Mouse (Mus musculus) midbrain, embryonic 15.5 days (tissue): ENCODE measurements around the gene Ccdc12. TPM values are rescaled to one million over a fixed set of nuclear protein-coding genes. Genes with fewer than 3 reads are reported as not detected.

Experiments
- ATAC-seq: fragments of 200-750 bp; cut with Nextera tagmentation; replicated peaks from 2 replicates; pipeline ENCODE4 v1.8.0; 2017; ENCODE audit warnings: moderate TSS enrichment
- H3K27ac ChIP-seq: fragments of 300-500 bp; sonication (generic); 2 replicates; pipeline ENCODE4 v1.5.1; 2015; ENCODE audit warnings: mild to moderate bottlenecking, inconsistent platforms
- H3K27me3 ChIP-seq: fragments of 300-500 bp; sonication (generic); replicated peaks from 2 replicates; pipeline ENCODE4 v1.6.1; 2015; ENCODE audit warnings: inconsistent platforms
- H3K36me3 ChIP-seq: fragments of 300-500 bp; sonication (generic); replicated peaks from 2 replicates; pipeline ENCODE4 v1.6.1; 2015; ENCODE audit warnings: inconsistent platforms
- H3K4me1 ChIP-seq: fragments of 300-500 bp; sonication (generic); 2 replicates; pipeline ENCODE4 v1.6.1; 2015; ENCODE audit warnings: inconsistent platforms
- H3K4me2 ChIP-seq: fragments of 300-500 bp; sonication (generic); 2 replicates; pipeline ENCODE4 v1.6.1; 2015; ENCODE audit warnings: inconsistent platforms, mild to moderate bottlenecking, moderate library complexity
- H3K4me3 ChIP-seq: fragments of 300-500 bp; sonication (generic); 2 replicates; pipeline ENCODE4 v1.5.1; 2015; ENCODE audit warnings: mild to moderate bottlenecking, inconsistent platforms
- H3K9ac ChIP-seq: fragments of 300-500 bp; sonication (generic); 2 replicates; pipeline ENCODE4 v1.6.1; 2015; ENCODE audit warnings: mild to moderate bottlenecking, inconsistent platforms
- H3K9me3 ChIP-seq: fragments of 300-500 bp; sonication (generic); 2 replicates; pipeline ENCODE4 v1.6.1; 2016; ENCODE audit warnings: inconsistent platforms
- whole genome bisulfite sequencing: fragments of 180-500 bp; shearing (Covaris S2); methylation state at CpG from one replicate; pipeline ENCODE4 v1.1.7; 2015; ENCODE audit warnings: mixed read lengths; 5-methylcytosine and 5-hydroxymethylcytosine counted together
- polyA plus RNA-seq: library from polyadenylated mRNA; unstranded; fragments of >200 nt; fragmentation: Nextera tagmentation; extraction: Ambion mirVana; gene quantifications from 2 replicates; pipeline ENCODE4 v1.2.1, GENCODE M21; 2015

Gene Ccdc12
- polyA plus RNA-seq, 1 experiment from 2014 or later: 115 TPM

DNA sequence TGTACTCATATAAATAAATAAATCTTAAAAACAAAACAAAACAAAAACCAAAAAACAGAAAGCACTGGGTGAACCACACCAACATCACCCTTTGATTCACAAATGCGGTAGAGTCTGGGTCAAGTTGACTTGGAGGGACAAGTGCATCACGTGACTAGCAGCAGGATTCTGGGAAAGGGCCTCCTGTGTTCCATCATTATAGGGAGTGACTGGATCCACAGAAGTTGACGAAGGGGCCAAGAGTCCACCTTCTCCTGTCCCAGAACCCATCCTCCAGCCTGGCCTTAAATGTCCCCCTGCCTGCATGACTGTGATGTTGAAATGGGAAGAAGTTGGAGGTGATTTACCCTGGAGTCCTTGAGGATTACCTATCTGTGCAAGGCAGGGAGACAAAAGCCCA is 62.5 kb downstream of the Ccdc12 start:
- Histone ChIP-seq H3K4me3 (no peak overlapping the region), H3K27me3 (no peaks in the 10 kb centered on the region), H3K36me3 (no peaks in the 10 kb centered on the region), H3K4me1 (no peaks in the 10 kb centered on the region), H3K4me2 (no peak overlapping the region), H3K9me3 (no peaks in the 10 kb centered on the region), H3K27ac (no peak overlapping the region), H3K9ac (no peak overlapping the region)
- ATAC-seq: no peak
- WGBS: 88% methylated on average over 3 of the region's 3 CpGs

DNA sequence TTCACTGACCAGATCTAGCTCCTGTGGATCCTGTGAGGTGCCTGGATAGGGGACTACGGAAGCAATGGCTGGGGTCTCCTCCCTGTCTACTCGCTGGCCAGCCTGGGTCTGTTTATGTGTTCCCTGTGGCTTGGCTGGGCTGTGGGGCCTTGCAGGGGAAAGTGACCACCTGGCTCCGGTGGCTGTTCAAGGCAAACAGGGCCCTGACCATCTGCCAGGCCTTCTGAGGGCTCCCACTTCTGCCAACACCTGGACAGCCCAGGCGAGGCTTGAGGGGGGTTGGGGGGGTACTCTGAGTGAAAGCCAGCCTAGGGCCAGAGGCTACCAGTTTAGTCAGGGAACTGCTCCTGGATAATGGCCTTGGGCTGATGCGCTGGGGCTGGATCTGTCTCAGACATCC is 63.7 kb downstream of the Ccdc12 start:
- no peaks in the 10 kb centered on the region for H3K9me3 ChIP-seq
- no peak overlapping the region for H3K27ac ChIP-seq
- H3K9ac ChIP-seq: no peak overlapping the region
- no peaks in the 10 kb centered on the region for H3K4me1 ChIP-seq
- H3K4me3 ChIP-seq: no peak overlapping the region
- no peaks in the 10 kb centered on the region for H3K36me3 ChIP-seq
- H3K4me2 ChIP-seq: no peak overlapping the region
- no peaks in the 10 kb centered on the region for H3K27me3 ChIP-seq
- ATAC-seq: no peak
- WGBS: 70% methylated on average over 5 of the region's 5 CpGs

DNA sequence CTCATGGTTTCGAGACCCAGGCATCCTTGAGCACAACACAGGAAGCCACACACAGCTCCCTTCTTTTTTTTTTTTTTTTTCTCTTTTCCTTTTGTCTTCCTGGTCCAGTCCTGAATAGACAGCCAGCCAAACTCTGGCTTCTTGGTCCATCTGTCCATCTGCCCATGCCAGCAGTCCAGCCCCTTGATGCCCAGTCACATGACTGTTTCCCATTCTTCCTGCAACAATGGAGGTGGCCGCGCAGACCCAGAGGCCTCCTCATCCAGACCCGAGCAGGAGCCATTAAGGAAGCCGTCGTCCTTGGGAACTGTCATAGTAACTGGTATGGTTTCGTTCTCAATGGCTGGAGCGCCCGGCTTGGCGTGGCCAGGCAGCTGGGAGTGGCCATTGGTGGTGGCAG is 65.8 kb downstream of the Ccdc12 start:
- peaks cover 17% of the 10 kb centered on the region for H3K4me1 ChIP-seq
- no peak overlapping the region for H3K4me2 ChIP-seq
- no peaks in the 10 kb centered on the region for H3K27me3 ChIP-seq
- no peak overlapping the region for H3K27ac ChIP-seq
- no peak overlapping the region for H3K9ac ChIP-seq
- no peaks in the 10 kb centered on the region for H3K36me3 ChIP-seq
- no peak overlapping the region for H3K4me3 ChIP-seq
- H3K9me3 ChIP-seq: no peaks in the 10 kb centered on the region
- no peak for ATAC-seq
- 82% methylated on average over 10 of the region's 10 CpGs for WGBS

DNA sequence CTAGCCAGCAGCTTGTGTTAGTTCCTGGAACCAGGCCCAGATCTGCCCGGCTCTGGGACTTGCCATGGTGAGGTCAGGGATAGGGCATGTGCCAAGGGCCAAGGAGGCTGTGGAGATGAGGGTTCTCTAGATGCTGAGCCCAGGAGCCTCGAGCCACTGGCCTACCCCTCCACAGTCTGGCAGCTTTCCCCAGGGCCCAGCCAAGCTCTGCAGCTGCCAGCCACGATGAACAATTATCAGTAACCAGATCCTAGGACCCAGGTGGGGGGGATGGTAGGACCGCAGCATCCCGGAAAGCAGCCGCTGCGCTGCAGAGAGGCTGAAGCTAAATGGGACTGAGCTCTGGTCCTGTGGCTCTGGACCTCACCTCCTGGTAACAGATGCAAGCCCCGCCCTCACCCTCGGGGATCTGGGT is 69.4 kb downstream of the Ccdc12 start:
- ATAC-seq: 0 out of 2 replicates have a peak, but pooled peaks have one; percentile 46
- WGBS: 11% methylated on average over 9 of the region's 9 CpGs
- H3K4me2 ChIP-seq: no peak overlapping the region
- H3K4me3 ChIP-seq: no peak overlapping the region
- peaks cover 20% of the 10 kb centered on the region for H3K27me3 ChIP-seq
- H3K4me1 ChIP-seq: peaks cover 21% of the 10 kb centered on the region
- no peak overlapping the region for H3K9ac ChIP-seq
- no peaks in the 10 kb centered on the region for H3K9me3 ChIP-seq
- H3K36me3 ChIP-seq: no peaks in the 10 kb centered on the region
- no peak overlapping the region for H3K27ac ChIP-seq

DNA sequence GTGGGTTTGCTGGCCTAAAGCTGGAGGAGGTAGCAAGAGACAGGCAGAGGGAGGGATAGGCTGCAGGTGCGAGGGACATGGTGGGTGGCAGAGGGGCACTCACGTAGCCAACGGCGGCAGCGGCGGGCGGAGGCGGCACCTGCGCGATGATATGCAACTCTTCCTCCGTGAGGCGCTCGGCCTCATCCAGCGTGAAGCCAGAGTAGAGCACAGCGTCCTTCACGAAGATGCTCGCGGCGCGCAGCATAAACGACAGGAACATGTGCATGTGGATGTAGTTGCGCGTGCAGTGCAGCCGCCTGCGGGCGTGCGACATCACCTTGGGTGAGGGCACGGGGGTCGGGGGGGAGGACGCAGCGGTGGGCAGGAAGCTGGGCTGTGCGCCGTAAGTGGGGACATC is 70.6 kb downstream of the Ccdc12 start:
- WGBS: 9% methylated on average over 33 of the region's 33 CpGs
- peak overlapping the region; percentile 60 for H3K4me2 ChIP-seq
- ATAC-seq: no peak
- H3K36me3 ChIP-seq: no peaks in the 10 kb centered on the region
- H3K4me3 ChIP-seq: peak overlapping the region; percentile 36
- H3K9ac ChIP-seq: peak overlapping the region; percentile 31; the same call in 1 of the 2 replicates
- no peak overlapping the region for H3K27ac ChIP-seq
- H3K4me1 ChIP-seq: peaks cover 21% of the 10 kb centered on the region
- peaks cover 24% of the 10 kb centered on the region for H3K27me3 ChIP-seq
- H3K9me3 ChIP-seq: no peaks in the 10 kb centered on the region

DNA sequence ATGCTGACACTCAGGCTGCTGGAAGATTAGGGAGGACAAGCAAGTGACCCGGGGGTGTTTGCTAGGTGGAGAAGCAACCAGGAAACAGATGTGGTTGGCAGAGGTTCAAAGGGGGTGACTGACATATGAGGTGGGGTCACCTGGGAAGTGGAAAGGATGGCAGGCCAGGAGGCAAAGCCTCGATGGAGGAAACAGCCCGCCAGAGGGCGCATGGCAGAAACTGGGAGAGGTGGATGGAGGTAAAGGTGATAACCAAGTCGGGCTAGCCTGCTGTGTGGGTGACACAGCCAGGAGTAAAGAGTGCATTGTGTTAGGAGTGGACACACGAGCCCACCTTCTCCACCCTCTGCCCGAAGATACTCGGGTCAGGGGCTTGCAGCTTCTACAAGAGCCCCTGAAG is 73.5 kb downstream of the Ccdc12 start:
- ATAC-seq: no peak
- no peak overlapping the region for H3K4me3 ChIP-seq
- H3K27ac ChIP-seq: no peak overlapping the region
- H3K27me3 ChIP-seq: peaks cover 39% of the 10 kb centered on the region
- H3K36me3 ChIP-seq: no peaks in the 10 kb centered on the region
- WGBS: 21% methylated on average over 8 of the region's 8 CpGs
- H3K9me3 ChIP-seq: no peaks in the 10 kb centered on the region
- H3K9ac ChIP-seq: no peak overlapping the region
- no peak overlapping the region for H3K4me2 ChIP-seq
- peaks cover 34% of the 10 kb centered on the region for H3K4me1 ChIP-seq

DNA sequence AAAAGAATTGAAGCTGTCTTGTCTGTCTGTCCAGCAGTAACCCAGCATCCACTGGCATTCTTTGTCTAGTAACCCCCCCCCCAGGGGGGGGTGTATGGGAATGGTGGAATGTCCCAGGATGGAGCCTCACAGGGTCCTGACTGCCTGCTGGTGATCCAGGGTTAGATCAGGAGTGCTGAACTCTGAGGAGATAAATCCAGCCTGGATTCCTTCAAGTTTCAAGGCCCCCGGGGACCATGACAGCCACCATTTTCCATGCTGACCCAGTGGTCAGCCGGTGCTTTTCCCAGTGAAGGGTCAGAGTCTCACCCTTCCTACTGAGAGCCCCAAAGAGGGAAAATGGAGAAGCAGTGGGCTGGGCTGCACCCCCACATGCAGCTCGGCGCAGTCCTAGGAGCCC is 75.6 kb downstream of the Ccdc12 start:
- Histone ChIP-seq H3K4me1 (peaks cover 18% of the 10 kb centered on the region), H3K4me3 (no peak overlapping the region), H3K27ac (no peak overlapping the region), H3K27me3 (peaks cover 39% of the 10 kb centered on the region), H3K36me3 (no peaks in the 10 kb centered on the region), H3K4me2 (no peak overlapping the region), H3K9me3 (no peaks in the 10 kb centered on the region), H3K9ac (no peak overlapping the region)
- no peak for ATAC-seq
- 49% methylated on average over 4 of the region's 4 CpGs for WGBS

DNA sequence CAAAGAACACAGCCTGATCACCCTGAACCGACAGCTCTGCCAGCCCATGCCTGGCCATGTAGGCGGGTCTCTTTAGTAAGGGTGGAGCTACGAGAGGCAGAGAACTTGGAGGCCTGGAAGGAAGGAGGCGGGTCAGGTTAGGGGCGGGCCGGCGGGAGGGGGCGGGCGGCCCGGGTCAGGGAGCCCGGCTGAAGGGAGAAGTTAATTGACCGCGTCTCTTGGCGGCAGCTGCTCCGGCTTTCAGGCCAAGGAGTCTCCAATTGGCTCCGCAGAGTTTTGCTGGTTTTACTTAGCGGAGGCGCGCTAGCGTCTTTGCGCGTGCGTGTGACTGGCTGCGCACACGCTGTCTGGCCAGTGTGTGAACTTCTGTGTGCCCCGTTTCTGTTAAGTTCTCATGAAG is 76.3 kb downstream of the Ccdc12 start:
- Histone ChIP-seq H3K27ac (no peak overlapping the region), H3K9me3 (no peaks in the 10 kb centered on the region), H3K4me3 (peak overlapping the region; percentile 41), H3K4me1 (peaks cover 13% of the 10 kb centered on the region), H3K4me2 (peak overlapping the region; percentile 79), H3K27me3 (peaks cover 35% of the 10 kb centered on the region), H3K9ac (peak overlapping the region; percentile 17; the same call in 1 of the 2 replicates), H3K36me3 (no peaks in the 10 kb centered on the region)
- WGBS: under 1% methylated on average over 26 of the region's 26 CpGs
- peak; percentile 71 for ATAC-seq

DNA sequence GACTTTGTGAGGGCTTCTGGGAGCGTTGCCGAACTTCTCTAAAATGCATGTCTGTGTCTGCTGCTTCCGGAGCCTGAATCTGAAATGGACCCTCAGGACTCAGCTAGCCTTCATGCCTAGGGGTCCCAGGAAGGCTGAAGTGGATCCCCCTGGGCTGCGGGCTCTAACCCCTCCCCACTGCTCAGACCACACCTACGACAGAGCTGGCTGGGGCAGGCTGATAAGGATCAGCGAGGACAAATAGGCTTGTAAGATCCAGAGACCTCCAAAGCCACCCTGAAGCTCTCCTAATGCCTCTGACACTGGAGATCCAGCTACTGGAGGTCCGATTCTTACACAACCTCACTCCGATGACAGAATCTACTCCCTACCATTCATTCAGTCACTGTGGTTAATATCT is 76.8 kb downstream of the Ccdc12 start:
- ATAC-seq: no peak
- peak overlapping the region; percentile 41 for H3K4me3 ChIP-seq
- peaks cover 31% of the 10 kb centered on the region for H3K27me3 ChIP-seq
- 9% methylated on average over 8 of the region's 8 CpGs for WGBS
- H3K36me3 ChIP-seq: no peaks in the 10 kb centered on the region
- H3K9me3 ChIP-seq: no peaks in the 10 kb centered on the region
- peaks cover 13% of the 10 kb centered on the region for H3K4me1 ChIP-seq
- H3K27ac ChIP-seq: no peak overlapping the region
- H3K4me2 ChIP-seq: peak overlapping the region; percentile 79
- peak overlapping the region; percentile 17; the same call in 1 of the 2 replicates for H3K9ac ChIP-seq

DNA sequence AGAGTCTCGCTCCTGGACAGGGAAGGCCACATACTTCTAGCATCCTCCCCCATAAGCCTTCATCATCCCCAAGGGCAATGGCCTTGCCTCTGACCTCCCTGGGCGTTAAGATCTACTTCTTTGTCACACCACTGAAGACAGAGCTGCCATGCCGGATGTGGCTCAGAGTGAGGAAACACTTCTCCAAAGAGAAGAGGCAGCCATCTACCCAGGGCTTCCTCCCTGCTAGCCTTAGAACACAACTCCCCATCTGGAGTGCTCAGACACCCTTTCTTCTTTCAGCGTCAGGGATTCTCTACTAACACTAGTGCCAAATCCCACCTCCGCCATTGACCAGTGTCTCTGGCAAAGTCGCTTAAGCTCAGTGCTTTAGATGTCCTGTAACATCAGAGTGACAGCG is 77.9 kb downstream of the Ccdc12 start:
- no peaks in the 10 kb centered on the region for H3K36me3 ChIP-seq
- H3K4me1 ChIP-seq: peaks cover 13% of the 10 kb centered on the region
- H3K4me2 ChIP-seq: no peak overlapping the region
- H3K9ac ChIP-seq: no peak overlapping the region
- H3K4me3 ChIP-seq: no peak overlapping the region
- WGBS: 83% methylated on average over 7 of the region's 7 CpGs
- H3K27me3 ChIP-seq: peaks cover 23% of the 10 kb centered on the region
- ATAC-seq: no peak
- H3K27ac ChIP-seq: no peak overlapping the region
- H3K9me3 ChIP-seq: no peaks in the 10 kb centered on the region

DNA sequence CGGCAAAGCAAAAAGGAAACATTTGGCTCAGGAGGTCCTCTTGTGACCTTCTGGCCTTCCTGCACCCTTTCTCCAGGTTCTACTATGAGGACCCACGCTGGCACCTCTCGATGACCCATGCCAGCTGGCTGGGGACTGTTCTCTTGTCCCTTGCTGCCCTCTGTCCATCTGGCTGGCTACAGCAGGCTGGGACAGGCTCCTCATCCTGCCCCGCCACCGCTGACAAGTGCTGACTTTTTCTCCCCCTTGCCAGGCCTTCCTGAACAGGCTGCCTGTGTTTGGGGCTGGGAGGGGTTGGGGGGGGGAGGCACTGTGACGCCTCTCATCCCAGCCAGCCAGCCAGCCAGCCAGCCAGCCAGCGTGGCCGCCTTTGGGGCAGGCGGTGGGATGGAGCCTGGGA is 80.1 kb downstream of the Ccdc12 start:
- H3K4me1 ChIP-seq: peaks cover 13% of the 10 kb centered on the region
- 53% methylated on average over 9 of the region's 9 CpGs for WGBS
- ATAC-seq: no peak
- H3K36me3 ChIP-seq: no peaks in the 10 kb centered on the region
- no peak overlapping the region for H3K4me2 ChIP-seq
- H3K9ac ChIP-seq: no peak overlapping the region
- no peak overlapping the region for H3K27ac ChIP-seq
- no peaks in the 10 kb centered on the region for H3K9me3 ChIP-seq
- H3K4me3 ChIP-seq: no peak overlapping the region
- peaks cover 26% of the 10 kb centered on the region for H3K27me3 ChIP-seq

DNA sequence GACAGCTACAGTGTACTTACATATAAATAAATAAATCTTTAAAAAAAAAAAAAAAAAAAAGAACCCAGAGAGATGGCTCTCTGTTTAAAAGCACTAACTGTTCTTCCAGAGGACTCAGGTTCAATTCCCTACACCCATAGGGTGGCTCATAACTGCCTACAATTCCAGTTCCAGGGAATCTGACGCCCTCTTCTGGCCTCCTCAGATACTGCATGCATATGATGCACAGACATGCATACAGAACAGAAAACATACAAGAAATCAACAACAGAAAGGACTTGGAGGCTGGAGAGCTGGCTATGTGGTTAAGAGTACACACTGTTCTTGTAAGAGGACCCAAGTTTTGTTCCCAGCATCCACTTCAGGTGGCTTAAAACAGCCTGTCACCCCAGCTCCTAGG is 81.8 kb downstream of the Ccdc12 start:
- no peaks in the 10 kb centered on the region for H3K9me3 ChIP-seq
- no peak overlapping the region for H3K9ac ChIP-seq
- no peak for ATAC-seq
- H3K27me3 ChIP-seq: peaks cover 15% of the 10 kb centered on the region
- no peak overlapping the region for H3K4me3 ChIP-seq
- no peak overlapping the region for H3K27ac ChIP-seq
- WGBS: 12% methylated on average over 1 of the region's 1 CpGs
- H3K4me1 ChIP-seq: peaks cover 17% of the 10 kb centered on the region
- no peaks in the 10 kb centered on the region for H3K36me3 ChIP-seq
- H3K4me2 ChIP-seq: no peak overlapping the region

DNA sequence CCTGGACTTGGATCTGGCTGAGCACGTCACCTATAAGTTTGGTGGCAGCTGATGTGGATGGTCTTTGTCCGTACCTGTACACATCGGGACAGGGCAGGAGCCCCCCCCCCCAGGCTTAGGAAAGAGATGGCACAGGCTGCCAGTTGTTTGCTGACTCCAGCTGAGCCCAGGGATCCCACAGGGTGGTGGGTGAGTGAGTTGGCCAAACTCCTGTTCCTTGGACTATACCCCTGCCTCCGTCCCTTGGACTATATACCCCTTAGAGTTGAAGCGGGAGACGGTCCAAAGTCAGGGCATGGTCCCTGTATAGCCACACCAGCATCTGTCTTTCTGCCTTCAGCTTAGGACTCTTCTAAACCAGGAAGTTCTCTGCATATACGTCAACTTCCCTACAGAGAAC is 83.7 kb downstream of the Ccdc12 start:
- no peak overlapping the region for H3K4me3 ChIP-seq
- no peaks in the 10 kb centered on the region for H3K36me3 ChIP-seq
- H3K27me3 ChIP-seq: peaks cover 20% of the 10 kb centered on the region; the same call in 1 of the 2 replicates
- no peak for ATAC-seq
- H3K9me3 ChIP-seq: no peaks in the 10 kb centered on the region
- no peak overlapping the region for H3K9ac ChIP-seq
- 93% methylated on average over 7 of the region's 7 CpGs for WGBS
- H3K27ac ChIP-seq: no peak overlapping the region
- peaks cover 20% of the 10 kb centered on the region for H3K4me1 ChIP-seq
- no peak overlapping the region for H3K4me2 ChIP-seq
